Mouse (Mus musculus): Measurements from ENCODE around the gene Olfr739.

Gene Olfr739

GRCm38 (mm10) chr14:50418326-50418725 lies at the start of gene Olfr739:
Olfr739 (plus strand) TSS chr14:50418626.
- in situ Hi-C loops (cut with MboI, MseI), result no loop called here

- in situ Hi-C loops (cut with MboI, MseI), result no loop called here
Measured at GRCm38 (mm10) chr14:50380863-50381262, 37.6 kb upstream of the Olfr739 start, which contains the start of gene Olfr736. Olfr736 (plus strand) TSS chr14:50381163.

- in situ Hi-C loops (cut with MboI, MseI), result no loop called here
Measured at GRCm38 (mm10) chr14:50407268-50407667, 11.2 kb upstream of the Olfr739 start, which contains the start of gene Olfr738. Olfr738 (plus strand) TSS chr14:50407568.

- in situ Hi-C loops (cut with MboI, MseI), result no loop called here
Measured at GRCm38 (mm10) chr14:50445245-50445644, 26.8 kb downstream of the Olfr739 start, which contains the start of gene Olfr740. Olfr740 (plus strand) TSS chr14:50445545.

GRCm38 (mm10) chr14:50472438-50472837 lies 54.0 kb downstream of the Olfr739 start, which contains the start of gene Olfr741:
Olfr741 (plus strand) TSS chr14:50472738.
- in situ Hi-C loops (cut with MboI, MseI), result no loop called here

All from regulatory T cell (primary cell).